Mouse (Mus musculus) lung, adult 2 months (tissue): ENCODE data around the gene P2rx1.

ENCODE experiments used
- CTCF ChIP-seq: fragments of 200-500 bp; IDR thresholded peaks from 2 replicates; pipeline ENCODE4 v1.5.1; 2011; ENCODE audit warnings: mild to moderate bottlenecking, low read length, control low read depth; ENCODE audit not compliant: insufficient read depth
- POLR2A ChIP-seq: fragments of 200-500 bp; IDR thresholded peaks from 2 replicates; pipeline ENCODE4 v1.6.1; 2011; ENCODE audit warnings: low read depth, mild to moderate bottlenecking, control low read depth, low read length, borderline replicate concordance; ENCODE audit errors: extremely low read depth

GRCm38 (mm10) chr11:73031536-73031935, 32.6 kb downstream of the P2rx1 start:
- TF ChIP-seq CTCF (no peak), POLR2A (no peak)
